ENCODE assay signal across 7 mouse cellular contexts in genomic region chr4:149136982-149137770, GRCm38 (mm10). TPM values are rescaled to one million over a fixed set of nuclear protein-coding genes. Genes with fewer than 3 reads are reported as not detected.
DNase-seq lines count a peak whose midpoint lies in the region; ATAC-seq lines count a peak whose summit lies in the region.

Gene Cenps, minus strand, starts transcription at chr4:149137629.

- peak within 1 kb of the TSS; percentile 67 for H3K9ac ChIP-seq in intestine, embryonic 15.5 days

- peak within 1 kb of the TSS; percentile 67 for H3K4me3 ChIP-seq in intestine, embryonic 15.5 days (replicated peaks)
- peak within 1 kb of the TSS; percentile 60 for H3K4me3 ChIP-seq in midbrain, embryonic 10.5 days

- H3K4me2 ChIP-seq in intestine, embryonic 15.5 days (replicated peaks) = peak within 1 kb of the TSS; percentile 74

- peaks cover 11% of the 10 kb centered on the region for H3K4me1 ChIP-seq in intestine, embryonic 15.5 days (replicated peaks)
- peaks cover 18% of the 10 kb centered on the region for H3K4me1 ChIP-seq in midbrain, embryonic 10.5 days

- peak within 1 kb of the TSS; percentile 87 for H3K27ac ChIP-seq in intestine, embryonic 15.5 days
- H3K27ac ChIP-seq in midbrain, embryonic 10.5 days (replicated peaks) = peak within 1 kb of the TSS; percentile 93

- intact Hi-C loops in left cerebral cortex, postnatal 25 days (cut with DNase I) = no loop called here

- no peaks in the 10 kb centered on the region for H3K27me3 ChIP-seq in intestine, embryonic 15.5 days (replicated peaks)
- H3K27me3 ChIP-seq in midbrain, embryonic 10.5 days (ENCODE audit: low read depth, poor library complexity, severe bottlenecking) = no peaks in the 10 kb centered on the region

- under 1% methylated on average over 68 of the region's 68 CpGs for WGBS in intestine, embryonic 15.5 days
- WGBS in midbrain, embryonic 10.5 days = under 1% methylated on average over 68 of the region's 68 CpGs

- DNase-seq in adrenal gland, adult (ENCODE audit: inconsistent age in 2 of 2, low spot score in 1 of 2) = peak; percentile 90 to 97
- DNase-seq in embryo, embryonic 10.5 days (ENCODE audit: low spot score) = peak; percentile 96
- peak; percentile 84 for DNase-seq in gastrocnemius, postnatal 25 days
- DNase-seq in left cerebral cortex, postnatal 25 days (ENCODE audit: low spot score in 2 of 2) = peak; percentile 89 to 90
- peak; percentile 95 for DNase-seq in midbrain, embryonic 10.5 days (ENCODE audit: low spot score)
- peak; percentile 96 for DNase-seq in right cerebral cortex, postnatal 4 days

- H3K9me3 ChIP-seq in intestine, embryonic 15.5 days = no peaks in the 10 kb centered on the region
- no peaks in the 10 kb centered on the region for H3K9me3 ChIP-seq in midbrain, embryonic 10.5 days (replicated peaks)

- H3K36me3 ChIP-seq in intestine, embryonic 15.5 days = no peaks in the 10 kb centered on the region
- peaks cover 24% of the 10 kb centered on the region for H3K36me3 ChIP-seq in midbrain, embryonic 10.5 days

- peak; percentile 94 for ATAC-seq in intestine, embryonic 15.5 days

RNA-seq across cellular contexts. Expression of gene Cenps, which starts in this region (rescaled TPM):
- total RNA-seq in gastrocnemius, postnatal 25 days (2021) = 1 to 10 TPM; 5.8 to 6.5 TPM
- polyA plus RNA-seq in intestine, embryonic 15.5 days (2015; fragmentation: Nextera tagmentation; extraction: Ambion mirVana) = 21.0 and 23.8 TPM in 2 replicates
- total RNA-seq in left cerebral cortex, postnatal 25 days (2021) = 10 to 100 TPM; 23.3 to 24.3 TPM
- 59.4 and 72.8 TPM in 2 replicates for polyA plus RNA-seq in midbrain, embryonic 10.5 days (2016; fragmentation: Nextera tagmentation; extraction: Ambion mirVana)

Comparison
In these comparisons a context has a peak if more than half of its experiments do, and no peak if none do; other contexts are left out.
1. Peak in every context shown above with its lines: DNase-seq, ATAC-seq, H3K4me3 ChIP-seq and H3K27ac ChIP-seq.